Mouse (Mus musculus) monocyte, adult 2 months (primary cell): ENCODE data around the gene Rdh5.

Experiments
- DNase-seq, 2 experiments: peaks; one replicate each; pipeline ENCODE4 v3.0.0; 2022; ENCODE audit warnings: low spot score in 2 of 2, low read depth in 1 of 2

Rdh5 gene

GRCm38 (mm10) chr10:128866518-128866917 is 56.2 kb downstream of the Rdh5 start:
- no peak for DNase-seq

GRCm38 (mm10) chr10:128866042-128866441 is 56.6 kb downstream of the Rdh5 start:
- DNase-seq: no peak
